Mouse (Mus musculus) liver, embryonic 12.5 days (tissue): ENCODE measurements around the gene Hmgcl. TPM values are rescaled to one million over a fixed set of nuclear protein-coding genes. Genes with fewer than 3 reads are reported as not detected.

ENCODE experiments used
- ATAC-seq: fragments of 200-750 bp; cut with Nextera tagmentation; 2 replicates; pipeline ENCODE4 v1.8.0; 2017; ENCODE audit warnings: moderate number of reproducible peaks, mild to moderate bottlenecking, moderate library complexity
- H3K27ac ChIP-seq: fragments of 300-500 bp; sonication (generic); 2 replicates; pipeline ENCODE4 v1.5.1; 2016; ENCODE audit warnings: mild to moderate bottlenecking
- H3K27me3 ChIP-seq: fragments of 300-500 bp; sonication (generic); replicated peaks from 2 replicates; pipeline ENCODE4 v1.6.1; 2016; ENCODE audit warnings: mild to moderate bottlenecking, moderate library complexity
- H3K36me3 ChIP-seq: fragments of 300-500 bp; sonication (generic); 2 replicates; pipeline ENCODE4 v1.6.1; 2016; ENCODE audit warnings: mild to moderate bottlenecking, moderate library complexity
- H3K4me1 ChIP-seq: fragments of 300-500 bp; sonication (generic); 2 replicates; pipeline ENCODE4 v1.6.1; 2016
- H3K4me2 ChIP-seq: fragments of 300-500 bp; sonication (generic); 2 replicates; pipeline ENCODE4 v1.6.1; 2016; ENCODE audit warnings: mild to moderate bottlenecking, moderate library complexity
- H3K4me3 ChIP-seq: fragments of 300-500 bp; sonication (generic); 2 replicates; pipeline ENCODE4 v1.5.1; 2016; ENCODE audit warnings: mild to moderate bottlenecking, moderate library complexity
- H3K9ac ChIP-seq: fragments of 300-500 bp; sonication (generic); 2 replicates; pipeline ENCODE4 v1.6.1; 2016; ENCODE audit warnings: mild to moderate bottlenecking, moderate library complexity
- H3K9me3 ChIP-seq: fragments of 300-500 bp; sonication (generic); replicated peaks from 2 replicates; pipeline ENCODE4 v1.6.1; 2016; ENCODE audit warnings: mild to moderate bottlenecking, moderate library complexity
- WGBS: fragments of 180-500 bp; shearing (Covaris S2); methylation state at CpG from one replicate; pipeline ENCODE4 v1.1.7; 2016; ENCODE audit not compliant: insufficient replicate concordance; 5-methylcytosine and 5-hydroxymethylcytosine counted together
- polyA plus RNA-seq: library from polyadenylated mRNA; unstranded; fragments of >200 nt; fragmentation: Nextera tagmentation; extraction: Ambion mirVana; gene quantifications from 2 replicates; pipeline ENCODE4 v1.2.1, GENCODE M21; 2016

Hmgcl gene
- 67.4 and 71.1 TPM in 2 replicates for polyA plus RNA-seq

GRCm38 (mm10) chr4:135946278-135946658 lies at the start of gene Hmgcl:
TSS of gene Hmgcl (plus strand) at chr4:135946448.
- 1% methylated on average over 23 of the region's 23 CpGs for WGBS
- ATAC-seq = peak; percentile 88
- H3K4me3 ChIP-seq = peak within 1 kb of the TSS; percentile 86
- H3K36me3 ChIP-seq = peaks cover 6% of the 10 kb centered on the region
- peak within 1 kb of the TSS; percentile 84 for H3K9ac ChIP-seq
- peak within 1 kb of the TSS; percentile 74 for H3K27ac ChIP-seq
- peak within 1 kb of the TSS; percentile 85 for H3K4me2 ChIP-seq
- peaks cover 52% of the 10 kb centered on the region for H3K4me1 ChIP-seq
- no peaks in the 10 kb centered on the region for H3K27me3 ChIP-seq
- peaks cover under 1% of the 10 kb centered on the region; the same call in 1 of the 2 replicates for H3K9me3 ChIP-seq

- peak; percentile 93 for ATAC-seq
- Histone ChIP-seq H3K9me3 (no peaks in the 10 kb centered on the region), H3K4me3 (peak overlapping the region; percentile 20; the same call in 1 of the 2 replicates), H3K27me3 (no peaks in the 10 kb centered on the region), H3K4me1 (peaks cover 49% of the 10 kb centered on the region), H3K9ac (peak overlapping the region; percentile 58; the same call in 1 of the 2 replicates), H3K4me2 (peak overlapping the region; percentile 63), H3K27ac (peak overlapping the region; percentile 90), H3K36me3 (peaks cover 4% of the 10 kb centered on the region; the same call in 1 of the 2 replicates)
- 14% methylated on average over 9 of the region's 9 CpGs for WGBS
These were observed 47.7 kb upstream of the Hmgcl start for GRCm38 (mm10) chr4:135898380-135899049.

- Histone ChIP-seq H3K4me1 (peaks cover 49% of the 10 kb centered on the region), H3K4me3 (no peak overlapping the region), H3K36me3 (peaks cover 4% of the 10 kb centered on the region; the same call in 1 of the 2 replicates), H3K9ac (no peak overlapping the region), H3K27ac (peak overlapping the region; percentile 90; the same call in 1 of the 2 replicates), H3K9me3 (no peaks in the 10 kb centered on the region), H3K4me2 (no peak overlapping the region; the same call in 1 of the 2 replicates), H3K27me3 (no peaks in the 10 kb centered on the region)
- ATAC-seq = no peak
- WGBS = 60% methylated on average over 7 of the region's 7 CpGs
These were observed 47.2 kb upstream of the Hmgcl start for GRCm38 (mm10) chr4:135899050-135899448.

GRCm38 (mm10) chr4:135900008-135900407 lies 46.2 kb upstream of the Hmgcl start:
- Histone ChIP-seq H3K9ac (no peak overlapping the region), H3K4me2 (no peak overlapping the region), H3K4me3 (no peak overlapping the region), H3K36me3 (peaks cover 4% of the 10 kb centered on the region; the same call in 1 of the 2 replicates), H3K4me1 (peaks cover 45% of the 10 kb centered on the region), H3K27ac (no peak overlapping the region), H3K9me3 (no peaks in the 10 kb centered on the region), H3K27me3 (no peaks in the 10 kb centered on the region)
- no peak for ATAC-seq
- WGBS = 72% methylated on average over 5 of the region's 5 CpGs

GRCm38 (mm10) chr4:135902606-135903242 lies 43.5 kb upstream of the Hmgcl start:
- ATAC-seq = no peak
- H3K4me1 ChIP-seq = peaks cover 29% of the 10 kb centered on the region
- 85% methylated on average over 4 of the region's 4 CpGs for WGBS
- no peak overlapping the region for H3K4me3 ChIP-seq
- no peak overlapping the region for H3K4me2 ChIP-seq
- no peaks in the 10 kb centered on the region for H3K9me3 ChIP-seq
- H3K9ac ChIP-seq = no peak overlapping the region
- H3K27ac ChIP-seq = no peak overlapping the region
- H3K36me3 ChIP-seq = peaks cover 4% of the 10 kb centered on the region; the same call in 1 of the 2 replicates
- no peaks in the 10 kb centered on the region for H3K27me3 ChIP-seq

- ATAC-seq = no peak
- H3K27me3 ChIP-seq = no peaks in the 10 kb centered on the region
- H3K4me2 ChIP-seq = no peak overlapping the region
- peaks cover 19% of the 10 kb centered on the region for H3K4me1 ChIP-seq
- 73% methylated on average over 1 of the region's 1 CpGs for WGBS
- H3K4me3 ChIP-seq = no peak overlapping the region
- H3K27ac ChIP-seq = no peak overlapping the region
- no peak overlapping the region for H3K9ac ChIP-seq
- H3K9me3 ChIP-seq = no peaks in the 10 kb centered on the region
- peaks cover 4% of the 10 kb centered on the region; the same call in 1 of the 2 replicates for H3K36me3 ChIP-seq
These were observed 41.4 kb upstream of the Hmgcl start for GRCm38 (mm10) chr4:135904810-135905209.

- Histone ChIP-seq H3K27ac (peak overlapping the region; percentile 45), H3K36me3 (peaks cover 4% of the 10 kb centered on the region; the same call in 1 of the 2 replicates), H3K4me1 (peaks cover 31% of the 10 kb centered on the region), H3K9me3 (no peaks in the 10 kb centered on the region), H3K27me3 (no peaks in the 10 kb centered on the region), H3K4me3 (no peak overlapping the region), H3K4me2 (peak overlapping the region; percentile 27), H3K9ac (no peak overlapping the region)
- peak; percentile 53; the same call in 1 of the 2 replicates for ATAC-seq
- WGBS = 27% methylated on average over 3 of the region's 3 CpGs
These were observed 39.6 kb upstream of the Hmgcl start for GRCm38 (mm10) chr4:135906633-135907032.

GRCm38 (mm10) chr4:135909326-135910066 lies 36.8 kb upstream of the Hmgcl start:
- no peaks in the 10 kb centered on the region for H3K27me3 ChIP-seq
- H3K4me2 ChIP-seq = no peak overlapping the region
- no peaks in the 10 kb centered on the region for H3K9me3 ChIP-seq
- no peaks in the 10 kb centered on the region for H3K36me3 ChIP-seq
- H3K4me3 ChIP-seq = no peak overlapping the region
- H3K4me1 ChIP-seq = peaks cover 56% of the 10 kb centered on the region
- ATAC-seq = no peak
- no peak overlapping the region for H3K9ac ChIP-seq
- no peak overlapping the region for H3K27ac ChIP-seq
- 47% methylated on average over 13 of the region's 13 CpGs for WGBS

- ATAC-seq = peak; percentile 64
- Histone ChIP-seq H3K27me3 (no peaks in the 10 kb centered on the region), H3K9me3 (no peaks in the 10 kb centered on the region), H3K36me3 (peaks cover 2% of the 10 kb centered on the region; the same call in 1 of the 2 replicates), H3K27ac (peak overlapping the region; percentile 63; the same call in 1 of the 2 replicates), H3K4me3 (no peak overlapping the region), H3K9ac (no peak overlapping the region), H3K4me2 (no peak overlapping the region), H3K4me1 (peaks cover 50% of the 10 kb centered on the region)
- WGBS = 22% methylated on average over 7 of the region's 7 CpGs
These were observed 34.7 kb upstream of the Hmgcl start for GRCm38 (mm10) chr4:135911531-135911930.

- peaks cover 44% of the 10 kb centered on the region for H3K4me1 ChIP-seq
- peak; percentile 52; the same call in 1 of the 2 replicates for ATAC-seq
- WGBS = 22% methylated on average over 3 of the region's 3 CpGs
- H3K27ac ChIP-seq = peak overlapping the region; percentile 63
- H3K4me3 ChIP-seq = no peak overlapping the region
- H3K4me2 ChIP-seq = peak overlapping the region; percentile 25
- no peaks in the 10 kb centered on the region for H3K27me3 ChIP-seq
- no peaks in the 10 kb centered on the region for H3K9me3 ChIP-seq
- no peak overlapping the region for H3K9ac ChIP-seq
- H3K36me3 ChIP-seq = peaks cover 8% of the 10 kb centered on the region; the same call in 1 of the 2 replicates
These were observed 34.1 kb upstream of the Hmgcl start for GRCm38 (mm10) chr4:135912164-135912563.

GRCm38 (mm10) chr4:135912835-135913234 lies 33.4 kb upstream of the Hmgcl start:
- H3K4me2 ChIP-seq = peak overlapping the region; percentile 25
- H3K4me3 ChIP-seq = no peak overlapping the region
- 10% methylated on average over 3 of the region's 3 CpGs for WGBS
- H3K4me1 ChIP-seq = peaks cover 44% of the 10 kb centered on the region
- no peaks in the 10 kb centered on the region for H3K27me3 ChIP-seq
- 0 out of 2 replicates have a peak overlapping the region, but pooled peaks have one; percentile 10 for H3K9ac ChIP-seq
- peak overlapping the region; percentile 63 for H3K27ac ChIP-seq
- peak; percentile 26; the same call in 1 of the 2 replicates for ATAC-seq
- H3K9me3 ChIP-seq = no peaks in the 10 kb centered on the region
- peaks cover 15% of the 10 kb centered on the region for H3K36me3 ChIP-seq
